ENCODE assay signal across 14 mouse cellular contexts in genomic region chr10:109852392-109852791, GRCm38 (mm10).
DNase-seq lines count a peak whose midpoint lies in the region; ATAC-seq lines count a peak whose summit lies in the region.
"Had no signal": no experiment of that assay in that cellular context is flagged by ENCODE, and none has a peak within 500 bp of the region (broad histone marks: within the 10 kb centered on the region; RNA-seq: fewer than 3 reads in every experiment).

No protein-coding gene starts in this region.

- H3K27ac ChIP-seq in kidney, embryonic 15.5 days, result no peak overlapping the region
- H3K27ac ChIP-seq in embryonic facial prominence, embryonic 10.5 days (replicated peaks), result no peak overlapping the region
- H3K27ac ChIP-seq: embryonic facial prominence, embryonic 12.5 days; forebrain, embryonic 13.5 days; hindbrain, embryonic 12.5 days had no signal

- no peak for DNase-seq in kidney, adult 8-10 months
- peak; percentile 35 for DNase-seq in ovary, postnatal 36 days (ENCODE audit: low spot score)
- no peak for DNase-seq in ovary, postnatal 14 days (ENCODE audit: low spot score)
- peak; percentile 52 for DNase-seq in embryonic facial prominence, embryonic 10.5 days (ENCODE audit: low spot score)
- DNase-seq in yolk sac, embryonic 10.5 days (ENCODE audit: low spot score), result peak; percentile 11
- DNase-seq in cerebellum, adult 9-11 months, result no peak
- DNase-seq: gastrocnemius, postnatal 36 days; left cerebral cortex, postnatal 4 days; right cerebral cortex, adult 18-20 months had no signal

- no peaks in the 10 kb centered on the region for H3K9me3 ChIP-seq in kidney, embryonic 15.5 days (replicated peaks)
- no peaks in the 10 kb centered on the region for H3K9me3 ChIP-seq in embryonic facial prominence, embryonic 10.5 days
- H3K9me3 ChIP-seq: embryonic facial prominence, embryonic 12.5 days; forebrain, embryonic 13.5 days; hindbrain, embryonic 12.5 days had no signal

- H3K27me3 ChIP-seq in kidney, embryonic 15.5 days, result no peaks in the 10 kb centered on the region
- H3K27me3 ChIP-seq in embryonic facial prominence, embryonic 10.5 days (replicated peaks; ENCODE audit: low read depth, poor library complexity, severe bottlenecking), result no peaks in the 10 kb centered on the region
- H3K27me3 ChIP-seq: embryonic facial prominence, embryonic 12.5 days; forebrain, embryonic 13.5 days; hindbrain, embryonic 12.5 days had no signal

- ATAC-seq in kidney, embryonic 15.5 days (replicated peaks; ENCODE audit: low FRiP score), result peak; percentile 92
- ATAC-seq: activated CD4-positive, CD25-positive, alpha-beta regulatory T cell, adult 4 months; forebrain, embryonic 13.5 days had no signal

- H3K4me3 ChIP-seq in kidney, embryonic 15.5 days (replicated peaks), result no peak overlapping the region
- no peak overlapping the region for H3K4me3 ChIP-seq in embryonic facial prominence, embryonic 10.5 days
- H3K4me3 ChIP-seq: embryonic facial prominence, embryonic 12.5 days; forebrain, embryonic 13.5 days; hindbrain, embryonic 12.5 days had no signal

- no peak overlapping the region for H3K4me2 ChIP-seq in kidney, embryonic 15.5 days
- H3K4me2 ChIP-seq: embryonic facial prominence, embryonic 12.5 days; forebrain, embryonic 13.5 days; hindbrain, embryonic 12.5 days had no signal

- no peaks in the 10 kb centered on the region for H3K36me3 ChIP-seq in kidney, embryonic 15.5 days
- no peaks in the 10 kb centered on the region for H3K36me3 ChIP-seq in embryonic facial prominence, embryonic 10.5 days (replicated peaks)
- H3K36me3 ChIP-seq: embryonic facial prominence, embryonic 12.5 days; hindbrain, embryonic 12.5 days had no signal

- H3K4me1 ChIP-seq in kidney, embryonic 15.5 days, result 0 out of 2 replicates have a peak, but pooled peaks cover 3% of the 10 kb centered on the region
- 0 out of 2 replicates have a peak, but pooled peaks cover 2% of the 10 kb centered on the region for H3K4me1 ChIP-seq in embryonic facial prominence, embryonic 10.5 days
- H3K4me1 ChIP-seq: embryonic facial prominence, embryonic 12.5 days; forebrain, embryonic 13.5 days; hindbrain, embryonic 12.5 days had no signal

- 30% methylated on average over 7 of the region's 7 CpGs for WGBS in kidney, embryonic 15.5 days
- WGBS in embryonic facial prominence, embryonic 10.5 days, result 37% methylated on average over 7 of the region's 7 CpGs

- H3K9ac ChIP-seq in kidney, embryonic 15.5 days, result no peak overlapping the region
- H3K9ac ChIP-seq: embryonic facial prominence, embryonic 12.5 days; forebrain, embryonic 13.5 days; hindbrain, embryonic 12.5 days had no signal

Comparison
In these comparisons a context has a peak if more than half of its experiments do, and no peak if none do; other contexts are left out.
1. DNase-seq: peak in ovary, postnatal 36 days (single experiment), embryonic facial prominence, embryonic 10.5 days (single experiment) and yolk sac, embryonic 10.5 days (single experiment); none in kidney, adult 8-10 months (0 of 2), ovary, postnatal 14 days (single experiment) and cerebellum, adult 9-11 months (single experiment).